Comparison of ENCODE assay signal across 21 mouse cellular contexts in the genomic region with DNA sequence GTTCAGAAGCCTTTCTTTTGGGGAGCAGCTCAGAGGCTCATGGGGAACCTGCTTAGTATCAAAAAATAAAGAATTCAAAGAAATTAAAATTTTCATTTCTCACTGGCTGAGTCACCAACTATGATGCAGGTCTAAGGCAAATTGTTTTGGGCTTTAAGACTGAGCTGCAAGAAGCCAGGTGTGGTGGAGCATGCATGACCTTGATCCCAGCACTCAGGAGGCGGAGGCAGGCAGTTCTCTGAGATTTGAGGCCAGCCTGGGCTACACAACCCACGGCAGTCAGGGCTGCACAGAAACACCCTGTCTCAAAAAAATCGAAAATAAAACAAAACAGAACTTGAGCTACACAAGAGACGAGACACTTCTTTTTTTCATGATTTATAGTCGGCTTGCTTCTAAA.
"Had no signal": no experiment of that assay in that cellular context is flagged by ENCODE, and none has a peak within 500 bp of the region (broad histone marks: within the 10 kb centered on the region; RNA-seq: fewer than 3 reads in every experiment).

No protein-coding gene starts in this region.

- H3K9ac ChIP-seq: heart, embryonic 13.5 days; heart, embryonic 15.5 days; hindbrain, embryonic 14.5 days; kidney, embryonic 15.5 days; limb, embryonic 13.5 days; limb, embryonic 15.5 days; liver, embryonic 12.5 days; liver, embryonic 14.5 days had no signal

- DNase-seq: gastrocnemius, postnatal 14 days; gastrocnemius, postnatal 36 days; heart, postnatal 14 days; heart, postnatal 36 days; kidney, adult 18-20 months; kidney, adult 9 months; kidney, postnatal 14 days; layer of hippocampus, postnatal 36 days; lung, adult 18-20 months had no signal

- ATAC-seq: hindbrain, postnatal 0 days; intestine, embryonic 16.5 days; liver, embryonic 12.5 days had no signal

- H3K9me3 ChIP-seq: heart, embryonic 13.5 days; heart, embryonic 15.5 days; kidney, embryonic 15.5 days; limb, embryonic 13.5 days; limb, embryonic 15.5 days; liver, embryonic 12.5 days had no signal

- H3K27me3 ChIP-seq: heart, embryonic 13.5 days; heart, embryonic 15.5 days; kidney, embryonic 15.5 days; limb, embryonic 13.5 days; limb, embryonic 15.5 days; liver, embryonic 12.5 days had no signal

- H3K4me2 ChIP-seq: heart, embryonic 11.5 days; heart, embryonic 13.5 days; heart, embryonic 15.5 days; hindbrain, embryonic 14.5 days; kidney, embryonic 15.5 days; limb, embryonic 13.5 days; limb, embryonic 15.5 days; liver, embryonic 12.5 days had no signal

- H3K27ac ChIP-seq: heart, embryonic 13.5 days; heart, embryonic 15.5 days; kidney, embryonic 15.5 days; kidney, postnatal 0 days; limb, embryonic 13.5 days; limb, embryonic 15.5 days; liver, embryonic 12.5 days; liver, embryonic 14.5 days had no signal

- H3K4me3 ChIP-seq: heart, embryonic 13.5 days; heart, embryonic 15.5 days; kidney, embryonic 15.5 days; limb, embryonic 13.5 days; limb, embryonic 15.5 days; liver, embryonic 12.5 days had no signal

- H3K36me3 ChIP-seq: heart, embryonic 13.5 days; heart, embryonic 15.5 days; kidney, embryonic 15.5 days; limb, embryonic 13.5 days; limb, embryonic 15.5 days; liver, embryonic 12.5 days had no signal

- H3K4me1 ChIP-seq: limb, embryonic 13.5 days; limb, embryonic 15.5 days had no signal
